Mouse (Mus musculus): ENCODE results near the gene Nupl2. TPM values are rescaled to one million over a fixed set of nuclear protein-coding genes. Genes with fewer than 3 reads are reported as not detected.

The Nupl2 gene
- polyA plus RNA-seq, 2 experiments = 10.5 to 15.9 TPM

DNA sequence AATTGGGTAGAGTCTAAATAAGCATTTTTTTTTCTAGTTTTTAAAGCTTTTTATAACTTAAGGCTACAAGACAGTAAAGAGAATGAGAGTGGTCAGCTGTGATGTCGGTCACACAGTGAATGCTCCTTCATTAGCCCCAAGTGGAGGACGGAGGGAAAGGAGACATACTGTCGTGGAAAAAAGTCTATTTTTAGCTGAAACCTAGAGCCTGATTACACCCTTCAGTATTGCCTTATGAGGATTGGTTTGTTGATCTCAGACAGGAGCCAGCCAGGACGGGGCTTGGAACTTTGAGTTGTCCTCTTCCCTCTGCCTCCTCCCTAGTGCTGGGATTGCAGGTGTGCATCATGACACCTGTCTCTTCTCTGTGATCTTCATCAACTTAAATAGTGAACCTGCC is 37.8 kb upstream of the Nupl2 start:
- DNase-seq (ENCODE audit: low spot score) = no peak
- ATAC-seq (ENCODE audit: low FRiP score, low read depth) = no peak
- no peaks in the 10 kb centered on the region for H3K4me1 ChIP-seq (ENCODE audit: control insufficient read depth, insufficient read depth, low read length)
- H3K4me3 ChIP-seq (replicated peaks; ENCODE audit: low read length) = no peak overlapping the region
- H3K27me3 ChIP-seq (ENCODE audit: control insufficient read depth, insufficient read depth, low read length) = no peaks in the 10 kb centered on the region
- no peak for TF ChIP-seq POLR2A (IDR thresholded peaks at IDR 0.05; ENCODE audit: borderline replicate concordance, extremely low read depth, insufficient read depth, insufficient read length)
- 81% methylated on average over 4 of the region's 4 CpGs for WGBS
- no peak overlapping the region for H3K27ac ChIP-seq (replicated peaks; ENCODE audit: low read depth, low read length)
- H3K9ac ChIP-seq (ENCODE audit: low read depth, low read length, severe bottlenecking) = no peak overlapping the region
- H3K9me3 ChIP-seq (ENCODE audit: control insufficient read depth, low read length) = no peaks in the 10 kb centered on the region
- peaks cover 12% of the 10 kb centered on the region for H3K36me3 ChIP-seq (ENCODE audit: control insufficient read depth, insufficient read depth, low read length)
- H3K4me2 ChIP-seq (replicated peaks; ENCODE audit: low read depth, low read length, severe bottlenecking) = no peak overlapping the region

DNA sequence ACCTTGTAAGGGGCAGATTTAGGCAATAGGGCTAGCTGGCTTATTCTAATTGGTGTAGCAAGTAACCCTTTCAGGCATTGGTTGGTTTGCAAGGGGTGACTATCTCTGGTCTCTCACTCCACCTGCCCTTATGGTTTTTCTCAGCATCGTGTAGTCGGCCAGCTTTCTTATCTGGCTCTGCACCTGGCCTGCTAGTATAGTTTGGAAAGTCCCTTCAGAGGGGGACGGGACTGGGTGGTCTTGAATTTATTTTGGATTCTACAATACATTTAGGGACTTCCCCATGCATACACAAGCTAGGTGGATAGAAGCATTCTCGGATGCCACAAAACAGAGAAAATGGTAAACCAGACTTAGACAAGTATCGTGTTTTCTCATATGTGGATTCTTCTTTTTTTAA is 17.8 kb upstream of the Nupl2 start:
- H3K27me3 ChIP-seq (ENCODE audit: control insufficient read depth, insufficient read depth, low read length) = no peaks in the 10 kb centered on the region
- WGBS = 91% methylated on average over 5 of the region's 5 CpGs
- no peak for TF ChIP-seq POLR2A (IDR thresholded peaks at IDR 0.05; ENCODE audit: borderline replicate concordance, extremely low read depth, insufficient read depth, insufficient read length)
- peaks cover 66% of the 10 kb centered on the region for H3K36me3 ChIP-seq (ENCODE audit: control insufficient read depth, insufficient read depth, low read length)
- ATAC-seq (ENCODE audit: low FRiP score, low read depth) (no peak), DNase-seq (ENCODE audit: low spot score) (no peak)
- no peak overlapping the region for H3K27ac ChIP-seq (replicated peaks; ENCODE audit: low read depth, low read length)
- H3K4me3 ChIP-seq (replicated peaks; ENCODE audit: low read length) = no peak overlapping the region
- no peaks in the 10 kb centered on the region for H3K4me1 ChIP-seq (ENCODE audit: control insufficient read depth, insufficient read depth, low read length)
- no peaks in the 10 kb centered on the region for H3K9me3 ChIP-seq (ENCODE audit: control insufficient read depth, low read length)
- H3K4me2 ChIP-seq (replicated peaks; ENCODE audit: low read depth, low read length, severe bottlenecking) = no peak overlapping the region
- H3K9ac ChIP-seq (ENCODE audit: low read depth, low read length, severe bottlenecking) = no peak overlapping the region

DNA sequence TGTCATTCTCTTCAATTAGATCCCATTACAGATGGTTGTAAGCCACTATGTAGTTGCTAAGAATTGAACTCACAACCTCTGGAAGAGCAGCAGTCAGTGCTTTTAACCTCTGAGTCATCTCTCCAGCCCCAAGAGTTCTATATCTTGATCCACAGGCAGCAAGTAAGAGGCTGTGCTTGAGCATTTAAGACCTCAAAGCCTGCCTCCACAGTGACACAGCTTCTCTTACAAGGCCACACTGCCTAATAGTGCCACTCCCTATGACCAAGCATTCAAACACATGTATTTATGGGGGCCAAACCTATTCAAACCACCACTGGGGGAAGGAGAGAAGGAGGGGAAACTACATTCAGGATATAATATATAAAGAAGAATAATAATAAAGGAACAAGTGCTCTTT is 12.6 kb upstream of the Nupl2 start:
- DNase-seq (ENCODE audit: low spot score) = no peak
- H3K4me3 ChIP-seq (replicated peaks; ENCODE audit: low read length) = no peak overlapping the region
- H3K27ac ChIP-seq (replicated peaks; ENCODE audit: low read depth, low read length) = no peak overlapping the region
- TF ChIP-seq POLR2A (IDR thresholded peaks at IDR 0.05; ENCODE audit: borderline replicate concordance, extremely low read depth, insufficient read depth, insufficient read length) = no peak
- no peak overlapping the region for H3K9ac ChIP-seq (ENCODE audit: low read depth, low read length, severe bottlenecking)
- no peak overlapping the region for H3K4me2 ChIP-seq (replicated peaks; ENCODE audit: low read depth, low read length, severe bottlenecking)
- H3K27me3 ChIP-seq (ENCODE audit: control insufficient read depth, insufficient read depth, low read length) = no peaks in the 10 kb centered on the region
- H3K4me1 ChIP-seq (ENCODE audit: control insufficient read depth, insufficient read depth, low read length) = no peaks in the 10 kb centered on the region
- no peak for ATAC-seq (ENCODE audit: low FRiP score, low read depth)
- peaks cover 45% of the 10 kb centered on the region for H3K36me3 ChIP-seq (ENCODE audit: control insufficient read depth, insufficient read depth, low read length)
- H3K9me3 ChIP-seq (ENCODE audit: control insufficient read depth, low read length) = no peaks in the 10 kb centered on the region

DNA sequence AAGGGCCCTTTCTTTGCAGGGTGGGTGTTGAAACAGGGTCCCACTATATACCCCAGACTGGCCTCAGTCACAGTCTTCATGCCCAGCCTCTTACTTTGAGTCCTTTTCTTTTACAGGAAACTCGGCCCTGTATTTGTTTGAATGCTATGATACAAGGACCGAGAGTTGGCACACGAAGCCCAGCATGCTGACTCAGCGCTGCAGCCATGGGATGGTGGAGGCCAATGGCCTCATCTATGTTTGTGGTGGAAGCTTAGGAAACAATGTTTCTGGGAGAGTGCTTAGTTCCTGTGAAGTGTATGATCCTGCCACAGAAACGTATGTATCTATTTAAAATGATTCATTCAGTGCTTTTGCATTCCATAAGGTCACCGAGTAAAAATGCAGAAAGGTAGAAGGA is 8.0 kb upstream of the Nupl2 start:
- DNase-seq (ENCODE audit: low spot score) = no peak
- no peak for ATAC-seq (ENCODE audit: low FRiP score, low read depth)
- H3K27me3 ChIP-seq (ENCODE audit: control insufficient read depth, insufficient read depth, low read length) = no peaks in the 10 kb centered on the region

DNA sequence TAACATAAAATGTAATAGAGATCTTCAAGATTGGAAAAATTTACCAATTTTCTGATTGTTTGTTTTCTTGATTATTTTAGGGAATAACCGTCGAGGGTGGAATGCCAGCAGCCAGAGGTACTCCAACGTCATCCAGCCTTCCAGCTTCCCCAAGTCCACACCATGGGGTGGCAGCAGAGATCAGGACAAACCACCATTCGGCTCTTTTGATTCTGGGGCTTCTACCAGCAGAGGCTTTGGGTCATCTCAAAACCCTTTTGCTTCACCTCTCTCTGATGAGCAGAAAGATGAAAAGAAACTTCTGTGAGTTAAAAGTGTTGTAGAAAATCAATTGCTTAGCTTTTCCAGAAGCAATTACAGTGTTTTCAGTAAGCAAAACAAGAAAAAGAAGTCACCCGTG is 2.5 kb downstream of the Nupl2 start:
- WGBS = 54% methylated on average over 5 of the region's 5 CpGs
- TF ChIP-seq POLR2A (IDR thresholded peaks at IDR 0.05; ENCODE audit: borderline replicate concordance, extremely low read depth, insufficient read depth, insufficient read length) = no peak
- no peaks in the 10 kb centered on the region for H3K27me3 ChIP-seq (ENCODE audit: control insufficient read depth, insufficient read depth, low read length)
- H3K9ac ChIP-seq (ENCODE audit: low read depth, low read length, severe bottlenecking) = no peak overlapping the region
- H3K27ac ChIP-seq (replicated peaks; ENCODE audit: low read depth, low read length) = no peak overlapping the region
- H3K4me2 ChIP-seq (replicated peaks; ENCODE audit: low read depth, low read length, severe bottlenecking) = no peak overlapping the region
- no peak for DNase-seq (ENCODE audit: low spot score)
- no peak overlapping the region for H3K4me3 ChIP-seq (replicated peaks; ENCODE audit: low read length)
- ATAC-seq (ENCODE audit: low FRiP score, low read depth) = no peak
- peaks cover 6% of the 10 kb centered on the region; the same call in 1 of the 2 replicates for H3K4me1 ChIP-seq (ENCODE audit: control insufficient read depth, insufficient read depth, low read length)
- H3K9me3 ChIP-seq (ENCODE audit: control insufficient read depth, low read length) = no peaks in the 10 kb centered on the region
- peaks cover 20% of the 10 kb centered on the region for H3K36me3 ChIP-seq (ENCODE audit: control insufficient read depth, insufficient read depth, low read length)

More for the DNA sequence above, 8.0 kb upstream of the Nupl2 start:
- H3K4me2 ChIP-seq (replicated peaks; ENCODE audit: low read depth, low read length, severe bottlenecking) = no peak overlapping the region
- no peak overlapping the region for H3K27ac ChIP-seq (replicated peaks; ENCODE audit: low read depth, low read length)
- peaks cover 44% of the 10 kb centered on the region for H3K36me3 ChIP-seq (ENCODE audit: control insufficient read depth, insufficient read depth, low read length)
- H3K9ac ChIP-seq (ENCODE audit: low read depth, low read length, severe bottlenecking) = no peak overlapping the region
- no peaks in the 10 kb centered on the region for H3K4me1 ChIP-seq (ENCODE audit: control insufficient read depth, insufficient read depth, low read length)
- H3K4me3 ChIP-seq (replicated peaks; ENCODE audit: low read length) = no peak overlapping the region
- H3K9me3 ChIP-seq (ENCODE audit: control insufficient read depth, low read length) = no peaks in the 10 kb centered on the region
- 90% methylated on average over 6 of the region's 6 CpGs for WGBS
- no peak for TF ChIP-seq POLR2A (IDR thresholded peaks at IDR 0.05; ENCODE audit: borderline replicate concordance, extremely low read depth, insufficient read depth, insufficient read length)

DNA sequence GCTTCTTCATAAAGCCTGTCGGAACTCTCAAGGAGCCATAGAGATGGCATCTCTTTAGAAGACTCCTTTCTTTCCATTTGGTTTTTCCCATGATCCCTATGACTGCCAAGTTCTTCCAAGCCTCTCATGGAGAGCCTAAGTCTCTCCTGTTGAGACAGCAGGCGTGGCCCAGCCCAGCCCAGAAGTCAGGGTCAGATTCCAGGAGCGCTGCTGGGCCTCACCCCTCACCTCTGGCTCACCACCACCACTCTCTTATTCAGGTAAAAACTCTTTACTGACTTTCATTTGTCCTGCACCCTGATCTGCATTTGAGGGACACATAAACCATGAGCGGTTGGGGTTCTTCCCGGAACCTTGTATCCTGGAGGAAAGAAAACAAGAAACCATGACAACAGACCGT is 5.1 kb downstream of the Nupl2 start:
- no peak for DNase-seq (ENCODE audit: low spot score)
- 93% methylated on average over 6 of the region's 6 CpGs for WGBS
- Histone ChIP-seq H3K9ac (ENCODE audit: low read depth, low read length, severe bottlenecking) (no peak overlapping the region), H3K4me2 (replicated peaks; ENCODE audit: low read depth, low read length, severe bottlenecking) (no peak overlapping the region), H3K27me3 (ENCODE audit: control insufficient read depth, insufficient read depth, low read length) (no peaks in the 10 kb centered on the region), H3K27ac (replicated peaks; ENCODE audit: low read depth, low read length) (no peak overlapping the region), H3K4me3 (replicated peaks; ENCODE audit: low read length) (no peak overlapping the region), H3K36me3 (ENCODE audit: control insufficient read depth, insufficient read depth, low read length) (peaks cover 32% of the 10 kb centered on the region), H3K9me3 (ENCODE audit: control insufficient read depth, low read length) (no peaks in the 10 kb centered on the region), H3K4me1 (ENCODE audit: control insufficient read depth, insufficient read depth, low read length) (peaks cover 6% of the 10 kb centered on the region; the same call in 1 of the 2 replicates)
- no peak for TF ChIP-seq POLR2A (IDR thresholded peaks at IDR 0.05; ENCODE audit: borderline replicate concordance, extremely low read depth, insufficient read depth, insufficient read length)
- ATAC-seq (ENCODE audit: low FRiP score, low read depth) = no peak
